Mouse (Mus musculus) adrenal gland (tissue): ENCODE data around the gene Pard3.

Experiments used
- intact Hi-C: fragments of 180-260 bp; cut with DNase I; formaldehyde crosslinking; loops from one replicate; pipeline ENCODE4 v1.15.1; 2025

Pard3 gene

GRCm38 (mm10) chr8:127175160-127175836, 111.6 kb downstream of the Pard3 start:
- intact Hi-C loops = loop anchor here (5.0 kb wide), 1 partner anchor 38 kb away; no protein-coding TSS in a partner anchor

GRCm38 (mm10) chr8:127178634-127179033, 114.9 kb downstream of the Pard3 start:
- intact Hi-C loops = loop anchor here (1.0 to 5.0 kb wide), 2 partner anchors 41 to 192 kb away; no protein-coding TSS in a partner anchor

- intact Hi-C loops = no loop called here
These were observed 117.6 kb downstream of the Pard3 start for GRCm38 (mm10) chr8:127181246-127181645.

DNA sequence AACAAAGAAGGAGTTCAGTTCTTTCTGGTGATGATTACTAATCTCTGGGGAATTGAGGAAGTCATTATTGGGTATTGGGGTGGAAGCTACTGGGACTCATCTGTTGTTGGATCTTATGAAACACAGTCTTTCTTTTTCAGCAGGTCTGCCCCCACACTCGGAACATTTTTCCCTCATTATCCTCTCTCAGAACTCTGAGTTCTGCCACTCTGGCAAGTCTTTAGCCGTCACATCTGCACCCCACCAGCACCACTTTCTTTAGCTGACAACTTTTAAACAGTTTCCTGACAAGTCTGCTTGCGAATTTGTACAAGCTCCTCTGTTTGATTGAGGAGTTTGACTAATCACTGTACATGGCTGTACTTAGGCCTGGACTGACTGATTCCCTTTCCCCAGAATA, 118.4 kb downstream of the Pard3 start:
- intact Hi-C loops = no loop called here

- intact Hi-C loops = no loop called here
These were observed 119.8 kb downstream of the Pard3 start for GRCm38 (mm10) chr8:127183533-127183932.

- intact Hi-C loops = no loop called here
These were observed 120.3 kb downstream of the Pard3 start for GRCm38 (mm10) chr8:127184025-127184424.

- intact Hi-C loops = loop anchor here (5.0 kb wide), 1 partner anchor 1176 kb away; no protein-coding TSS in a partner anchor
These were observed 122.2 kb downstream of the Pard3 start for GRCm38 (mm10) chr8:127185897-127186296.

- intact Hi-C loops = loop anchor here (5.0 kb wide), 1 partner anchor 1174 kb away; no protein-coding TSS in a partner anchor
These were observed 125.0 kb downstream of the Pard3 start for GRCm38 (mm10) chr8:127188671-127189070.

GRCm38 (mm10) chr8:127190350-127190749, 126.7 kb downstream of the Pard3 start:
- intact Hi-C loops = loop anchor here (5.0 to 10.0 kb wide), 4 partner anchors 144 to 1302 kb away; no protein-coding TSS in a partner anchor

GRCm38 (mm10) chr8:127191387-127191786, 127.7 kb downstream of the Pard3 start:
- intact Hi-C loops = loop anchor here (5.0 to 10.0 kb wide), 4 partner anchors 143 to 1301 kb away; no protein-coding TSS in a partner anchor

GRCm38 (mm10) chr8:127191824-127192223, 128.1 kb downstream of the Pard3 start:
- intact Hi-C loops = loop anchor here (5.0 to 10.0 kb wide), 4 partner anchors 143 to 1300 kb away; no protein-coding TSS in a partner anchor

- intact Hi-C loops = loop anchor here (5.0 to 10.0 kb wide), 4 partner anchors 142 to 1300 kb away; no protein-coding TSS in a partner anchor
These were observed 128.6 kb downstream of the Pard3 start for GRCm38 (mm10) chr8:127192331-127192730.

DNA sequence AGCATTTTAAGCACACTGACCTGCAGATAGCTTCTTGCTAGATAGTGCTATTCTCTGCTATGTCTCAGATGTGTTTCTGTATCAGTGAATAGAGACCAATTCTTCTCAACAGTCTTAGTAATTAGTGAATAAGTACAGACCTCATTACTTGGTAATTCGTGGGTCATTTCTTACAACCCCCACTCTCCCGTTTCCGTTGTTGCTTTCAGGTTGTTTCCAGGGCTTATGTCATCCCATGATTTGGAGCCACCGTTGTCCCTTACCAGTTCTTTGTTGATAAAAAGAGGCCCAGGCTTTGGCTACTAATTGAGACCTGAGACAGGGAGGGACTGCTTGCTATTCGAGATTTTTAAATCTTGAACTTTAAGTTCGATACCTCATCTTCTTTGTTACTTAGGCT, 129.7 kb downstream of the Pard3 start:
- intact Hi-C loops = loop anchor here (5.0 to 10.0 kb wide), 4 partner anchors 141 to 1299 kb away; no protein-coding TSS in a partner anchor

GRCm38 (mm10) chr8:127194786-127195407, 131.2 kb downstream of the Pard3 start:
- intact Hi-C loops = loop anchor here (5.0 to 10.0 kb wide), 4 partner anchors 140 to 1297 kb away; no protein-coding TSS in a partner anchor

DNA sequence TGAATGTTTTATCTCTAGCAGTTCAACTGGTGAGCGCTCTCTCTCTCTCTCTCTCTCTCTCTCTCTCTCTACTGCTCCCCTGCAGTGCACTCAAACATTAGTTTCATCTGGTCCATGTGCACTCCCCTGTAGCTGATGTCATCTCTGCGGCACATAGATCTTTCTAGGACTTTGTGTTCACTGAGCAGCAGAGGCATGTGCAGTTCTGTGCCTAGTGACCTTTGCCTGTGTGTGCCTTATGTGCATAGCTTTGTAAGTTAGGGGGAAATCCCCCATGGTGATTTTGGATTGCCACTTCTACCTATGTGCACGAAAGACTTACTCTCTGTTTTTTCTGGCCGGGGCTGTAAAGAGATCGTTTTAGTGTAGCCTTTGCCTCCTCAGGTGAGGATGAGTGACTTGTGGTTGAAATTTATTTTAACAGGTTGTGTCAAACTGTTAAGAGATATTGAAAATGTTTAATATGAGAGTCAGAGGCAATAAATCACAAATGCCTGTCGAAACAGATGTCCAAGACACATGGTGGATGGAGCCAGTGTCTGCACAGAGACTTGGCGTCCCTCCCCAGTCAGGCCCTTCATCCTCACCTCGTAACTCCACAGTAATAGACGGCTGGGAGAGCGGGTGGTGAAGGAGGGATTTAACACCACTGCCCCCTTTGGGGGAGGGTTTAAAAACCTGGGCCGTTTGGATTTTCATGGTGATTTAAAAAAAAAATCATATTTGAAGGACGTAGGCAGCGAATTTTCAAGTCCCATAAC, 133.0 kb downstream of the Pard3 start:
- intact Hi-C loops = loop anchor here (10.0 kb wide), 3 partner anchors 138 to 388 kb away; no protein-coding TSS in a partner anchor

DNA sequence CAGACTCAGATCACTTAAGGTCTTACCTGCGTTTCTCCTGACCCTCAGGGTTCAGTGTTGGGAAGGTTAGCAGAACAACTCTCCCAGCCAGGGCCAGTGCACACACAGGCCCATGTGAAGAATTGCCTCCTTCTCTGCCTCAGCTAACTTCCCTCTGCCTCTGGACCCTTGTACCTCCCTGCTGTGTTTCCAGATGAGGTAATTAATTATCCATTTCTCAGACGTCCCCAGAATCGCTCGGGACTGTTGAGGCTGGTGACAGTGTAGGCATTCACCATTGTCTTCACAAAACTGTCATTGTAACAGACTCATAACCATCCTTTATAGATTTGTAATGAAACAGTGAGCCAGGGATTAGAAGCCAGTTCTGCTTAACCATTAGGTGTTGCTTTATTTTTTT, 143.8 kb downstream of the Pard3 start:
- intact Hi-C loops = no loop called here

DNA sequence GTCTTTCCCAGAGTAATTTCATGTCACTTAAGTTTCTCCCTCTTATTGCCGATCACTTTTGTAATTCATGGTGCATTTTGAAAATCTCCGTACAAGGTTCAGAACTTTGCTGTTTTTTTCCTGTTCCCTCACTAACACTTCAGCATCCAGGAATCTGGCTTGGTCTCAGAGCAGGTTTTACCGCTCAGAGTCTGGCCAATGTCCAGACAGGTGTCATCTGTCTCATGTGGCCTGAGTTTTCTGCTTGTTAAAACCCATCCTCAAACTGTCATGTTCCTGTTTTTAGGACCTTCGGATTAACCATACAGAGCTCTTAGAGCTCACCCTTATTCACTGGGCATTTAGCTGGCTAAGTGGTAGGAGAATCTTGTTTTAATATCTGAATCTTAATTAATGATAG, 146.9 kb downstream of the Pard3 start:
- intact Hi-C loops = no loop called here

DNA sequence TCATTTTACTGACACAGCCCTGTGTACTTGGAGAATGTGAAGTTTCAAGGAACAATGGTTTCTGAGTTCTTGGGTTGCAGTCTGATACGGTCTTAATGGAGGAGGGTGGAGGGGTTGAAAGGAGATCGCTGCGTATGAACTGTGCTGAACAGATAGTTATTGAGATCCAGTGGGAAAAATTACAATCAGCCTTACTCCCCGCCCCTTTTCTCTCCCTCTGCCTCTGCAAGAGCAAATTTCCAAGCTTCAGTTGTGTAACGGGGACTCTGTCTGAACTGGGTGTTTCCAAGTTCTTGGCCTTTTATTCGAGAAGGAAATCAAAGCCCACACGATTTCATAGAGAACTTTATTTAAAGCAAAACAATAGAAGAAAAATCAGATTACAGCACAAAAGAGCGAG, 150.6 kb downstream of the Pard3 start:
- intact Hi-C loops = no loop called here

- intact Hi-C loops = no loop called here
These were observed 151.2 kb downstream of the Pard3 start for GRCm38 (mm10) chr8:127214748-127215433.

- intact Hi-C loops = no loop called here
These were observed 156.5 kb downstream of the Pard3 start for GRCm38 (mm10) chr8:127220206-127220605.

DNA sequence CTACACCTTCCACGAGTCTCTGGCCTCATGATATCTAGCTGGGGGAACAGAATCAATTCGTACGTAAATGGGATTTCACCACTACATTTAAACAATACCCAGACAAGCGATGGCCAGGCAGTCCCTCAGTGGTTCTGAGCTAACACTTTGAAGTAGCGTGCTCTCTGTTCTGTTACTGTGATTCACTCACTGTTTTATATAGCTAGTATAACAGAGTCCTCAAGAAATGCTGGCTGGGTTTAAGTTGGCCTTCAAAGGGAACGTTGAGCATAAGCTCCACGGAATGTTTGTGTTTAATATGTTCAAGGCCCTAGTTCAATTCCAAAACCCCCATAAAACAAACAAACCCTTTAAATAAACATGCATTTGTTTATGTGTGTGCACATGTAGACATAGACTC, 156.9 kb downstream of the Pard3 start:
- intact Hi-C loops = no loop called here
